Mouse (Mus musculus) bone marrow, adult 2 months (tissue): Measurements from ENCODE around the gene Hoxa5.

ENCODE experiments used
- CTCF ChIP-seq: fragments of 200-500 bp; IDR thresholded peaks from 2 replicates; pipeline ENCODE4 v1.5.1; 2011; ENCODE audit warnings: low read length, control low read depth; ENCODE audit not compliant: control insufficient read depth, insufficient read depth
- POLR2A ChIP-seq: fragments of 200-500 bp; IDR thresholded peaks from 2 replicates; pipeline ENCODE4 v1.6.1; 2011; ENCODE audit warnings: low read depth, mild to moderate bottlenecking, control low read depth, low read length, borderline replicate concordance; ENCODE audit not compliant: control insufficient read depth

DNA sequence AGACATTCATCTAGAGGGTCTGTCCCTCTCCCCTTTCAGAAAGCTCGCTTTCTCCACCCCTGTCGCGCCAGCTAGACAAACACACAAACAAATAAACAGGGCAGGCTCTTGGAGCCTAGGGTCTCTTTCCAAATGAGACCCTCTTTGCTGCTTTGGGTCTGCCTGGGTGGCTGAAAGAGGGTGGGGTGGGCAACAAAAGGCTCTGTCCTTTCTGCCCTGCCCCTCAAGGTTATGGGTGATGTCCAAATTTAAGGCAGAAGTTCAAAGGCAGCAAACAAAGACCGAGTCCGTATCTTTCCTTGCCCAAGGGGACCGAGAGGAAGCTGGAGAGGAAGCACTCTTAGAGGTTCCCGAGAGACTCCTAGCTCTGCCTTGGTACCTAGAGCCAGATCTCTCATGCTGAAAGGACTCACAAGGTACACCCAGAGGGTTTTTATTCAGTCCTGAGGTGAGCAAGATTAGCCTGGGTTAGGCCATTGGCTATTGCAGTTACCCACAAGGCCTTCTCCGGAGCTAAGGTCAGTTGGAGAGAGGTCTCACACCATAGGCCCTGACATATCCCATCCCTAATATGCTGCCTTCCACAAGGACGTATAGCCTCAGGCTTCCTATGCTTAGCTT, 36.7 kb upstream of the Hoxa5 start:
- TF ChIP-seq POLR2A (no peak), CTCF (no peak)
